Mouse (Mus musculus): ENCODE results near the gene Blnk. TPM values are rescaled to one million over a fixed set of nuclear protein-coding genes. Genes with fewer than 3 reads are reported as not detected.
A peak's percentile ranks its signal among the peaks of the same experiment; 100 is the strongest.

Blnk gene
- polyA plus RNA-seq, 1 experiment, result 101 TPM

DNA sequence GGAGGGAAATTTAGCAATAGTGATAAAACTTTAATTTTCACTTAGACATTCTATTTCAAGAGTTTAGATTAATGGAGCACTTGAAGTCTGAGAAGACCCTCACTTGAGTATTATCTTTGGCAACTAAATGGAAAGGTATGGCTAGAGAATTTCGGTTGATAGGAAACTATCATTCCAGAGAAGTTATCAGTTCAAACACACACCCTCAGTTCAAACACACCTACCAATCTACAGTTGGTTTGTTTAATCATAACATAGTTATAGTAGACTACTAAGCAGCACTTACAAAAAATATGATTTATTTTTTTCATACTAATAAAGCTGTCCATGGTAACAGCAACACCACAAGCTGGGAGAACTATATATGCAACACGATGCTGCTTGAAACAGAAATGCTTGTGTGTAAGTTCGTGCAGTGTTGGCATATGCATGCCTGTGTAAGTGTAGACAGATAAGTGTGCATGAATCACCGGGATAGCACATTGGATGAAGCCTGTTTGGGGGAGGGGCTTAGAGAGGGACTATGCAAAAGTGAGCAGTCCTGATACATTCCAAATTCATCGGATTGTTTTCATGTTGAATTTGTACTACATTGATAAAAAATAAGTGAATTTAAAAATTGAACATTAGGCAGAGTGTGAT, 22.9 kb downstream of the Blnk start:
- H3K4me1 ChIP-seq (ENCODE audit: control insufficient read depth, insufficient read depth, low read length), result peaks cover 36% of the 10 kb centered on the region
- no peak for TF ChIP-seq POLR2A (IDR thresholded peaks at IDR 0.05; ENCODE audit: borderline replicate concordance, low read depth, low read length)
- TF ChIP-seq CTCF (IDR thresholded peaks at IDR 0.05; ENCODE audit: low read depth, low read length), result no peak
- H3K4me3 ChIP-seq (ENCODE audit: insufficient read depth, low read length), result no peak overlapping the region
- no peak overlapping the region for H3K27ac ChIP-seq (ENCODE audit: insufficient read depth, low read depth, low read length)

DNA sequence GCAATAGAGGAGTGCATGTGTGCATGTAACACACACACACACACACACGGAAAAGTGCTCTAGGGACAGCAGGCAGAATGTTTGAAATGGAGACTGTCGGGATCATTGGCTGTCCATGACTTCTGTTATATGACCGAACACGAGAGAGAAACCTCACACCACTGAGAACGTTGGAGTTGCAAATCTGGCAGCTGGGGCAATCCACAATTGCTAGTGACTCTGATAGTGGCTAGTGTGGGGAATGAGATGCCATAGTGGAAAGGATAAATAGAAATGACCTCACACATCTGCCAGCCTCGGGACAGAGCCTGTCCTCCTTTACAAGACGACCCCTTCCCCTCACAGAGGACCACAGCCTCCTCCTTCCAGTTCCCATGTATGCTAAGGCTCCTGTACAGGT, 23.6 kb downstream of the Blnk start:
- Histone ChIP-seq H3K4me3 (ENCODE audit: insufficient read depth, low read length) (no peak overlapping the region), H3K27ac (ENCODE audit: insufficient read depth, low read depth, low read length) (no peak overlapping the region), H3K4me1 (ENCODE audit: control insufficient read depth, insufficient read depth, low read length) (peaks cover 42% of the 10 kb centered on the region)
- no peak for TF ChIP-seq POLR2A (IDR thresholded peaks at IDR 0.05; ENCODE audit: borderline replicate concordance, low read depth, low read length)
- TF ChIP-seq CTCF (IDR thresholded peaks at IDR 0.05; ENCODE audit: low read depth, low read length), result no peak

DNA sequence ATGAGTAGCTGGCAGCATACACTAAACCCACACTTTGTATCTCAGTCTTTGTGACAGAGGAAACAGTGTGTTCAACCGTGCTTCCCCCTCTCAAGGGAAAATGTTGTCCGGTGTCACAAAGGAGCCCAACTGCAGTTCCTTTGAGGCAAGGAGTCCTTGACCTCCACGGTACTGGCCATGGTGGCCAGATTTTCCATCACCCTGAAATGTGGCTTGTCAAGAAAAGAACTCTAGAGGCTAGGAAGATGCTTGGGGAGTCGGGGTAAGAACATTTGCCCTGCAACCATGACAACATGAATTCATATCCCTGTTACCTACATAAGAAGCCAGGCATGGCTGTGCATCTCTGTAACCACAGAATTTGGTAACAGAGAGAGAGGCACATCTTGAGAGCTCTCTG, 24.0 kb downstream of the Blnk start:
- no peak overlapping the region for H3K27ac ChIP-seq (ENCODE audit: insufficient read depth, low read depth, low read length)
- H3K4me3 ChIP-seq (ENCODE audit: insufficient read depth, low read length), result no peak overlapping the region
- H3K4me1 ChIP-seq (ENCODE audit: control insufficient read depth, insufficient read depth, low read length), result peaks cover 47% of the 10 kb centered on the region
- TF ChIP-seq CTCF (IDR thresholded peaks at IDR 0.05; ENCODE audit: low read depth, low read length), result no peak
- no peak for TF ChIP-seq POLR2A (IDR thresholded peaks at IDR 0.05; ENCODE audit: borderline replicate concordance, low read depth, low read length)

DNA sequence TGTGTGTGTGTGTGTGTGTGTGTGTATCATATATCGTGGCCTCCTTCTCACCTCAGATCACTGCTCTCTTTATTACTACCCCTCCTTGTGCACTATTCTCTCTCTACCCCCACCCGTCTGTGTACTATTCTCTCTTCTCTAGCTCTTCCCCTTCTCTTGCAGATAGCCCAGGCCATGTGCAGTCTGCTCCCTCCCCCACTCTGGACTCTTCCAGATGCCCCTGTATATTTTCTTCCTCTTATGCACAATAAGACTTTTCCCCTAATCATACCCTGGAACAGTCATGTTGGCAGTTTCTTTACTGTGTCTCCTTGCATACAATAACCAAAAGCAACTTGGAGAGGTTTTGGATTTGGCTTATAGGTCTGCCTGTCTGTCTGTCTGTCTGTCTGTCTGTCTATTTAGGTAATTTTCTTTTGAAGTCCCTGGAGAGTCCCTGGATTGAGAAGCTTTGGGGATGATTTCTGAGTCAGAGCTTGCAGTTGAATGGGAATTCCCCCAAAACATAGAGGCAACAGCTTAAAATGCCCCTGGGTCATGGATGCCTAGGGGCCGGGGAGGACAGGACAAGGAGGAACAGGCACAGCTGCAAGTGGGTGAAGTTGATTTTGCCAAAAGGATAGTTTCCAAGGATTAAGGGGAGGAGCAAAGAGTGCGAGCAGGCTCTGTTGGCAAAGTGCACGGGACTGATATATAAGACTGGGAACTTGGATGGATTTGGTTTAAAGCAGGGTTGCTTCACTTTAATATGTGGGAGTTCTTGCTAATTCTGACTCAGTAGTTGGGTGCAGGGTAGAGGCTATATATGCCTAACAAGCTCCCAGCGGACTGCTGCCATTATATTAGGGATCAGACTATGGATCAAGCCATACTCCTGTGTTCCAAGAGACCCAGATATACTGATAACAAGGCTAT, 29.1 kb downstream of the Blnk start:
- Histone ChIP-seq H3K27ac (ENCODE audit: insufficient read depth, low read depth, low read length) (peak overlapping the region; percentile 79), H3K4me3 (ENCODE audit: insufficient read depth, low read length) (no peak overlapping the region), H3K4me1 (ENCODE audit: control insufficient read depth, insufficient read depth, low read length) (peaks cover 46% of the 10 kb centered on the region)
- TF ChIP-seq POLR2A (IDR thresholded peaks at IDR 0.05; ENCODE audit: borderline replicate concordance, low read depth, low read length) (no peak), CTCF (IDR thresholded peaks at IDR 0.05; ENCODE audit: low read depth, low read length) (no peak)

DNA sequence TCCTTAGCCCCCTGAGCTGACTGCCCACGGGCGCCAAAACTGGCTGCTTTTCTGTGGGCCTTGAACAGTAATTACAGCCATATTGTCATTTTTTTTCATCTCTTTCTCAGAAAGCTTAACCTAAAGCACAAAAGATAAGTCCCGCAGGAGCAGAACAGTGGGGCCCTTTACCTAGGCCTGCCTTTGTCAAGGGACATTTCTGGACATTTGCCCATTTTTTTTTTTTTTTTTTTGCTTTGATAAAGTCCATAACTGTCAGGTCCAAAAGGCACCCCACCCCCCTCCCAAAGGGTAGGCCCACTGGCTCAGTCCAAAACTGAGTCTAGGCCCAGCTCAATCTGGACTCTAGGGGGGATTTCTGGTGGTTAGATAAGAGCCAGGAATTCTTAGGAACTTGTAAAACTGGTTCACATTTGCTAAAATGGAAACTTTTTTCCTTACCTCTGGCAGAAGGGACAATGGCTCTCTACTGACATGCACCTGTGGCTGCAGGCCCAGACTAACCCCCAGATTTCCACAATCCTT, 29.9 kb downstream of the Blnk start:
- H3K4me3 ChIP-seq (ENCODE audit: insufficient read depth, low read length), result no peak overlapping the region
- H3K27ac ChIP-seq (ENCODE audit: insufficient read depth, low read depth, low read length), result peak overlapping the region; percentile 79
- H3K4me1 ChIP-seq (ENCODE audit: control insufficient read depth, insufficient read depth, low read length), result peaks cover 42% of the 10 kb centered on the region
- TF ChIP-seq POLR2A (IDR thresholded peaks at IDR 0.05; ENCODE audit: borderline replicate concordance, low read depth, low read length) (no peak), CTCF (IDR thresholded peaks at IDR 0.05; ENCODE audit: low read depth, low read length) (no peak)

DNA sequence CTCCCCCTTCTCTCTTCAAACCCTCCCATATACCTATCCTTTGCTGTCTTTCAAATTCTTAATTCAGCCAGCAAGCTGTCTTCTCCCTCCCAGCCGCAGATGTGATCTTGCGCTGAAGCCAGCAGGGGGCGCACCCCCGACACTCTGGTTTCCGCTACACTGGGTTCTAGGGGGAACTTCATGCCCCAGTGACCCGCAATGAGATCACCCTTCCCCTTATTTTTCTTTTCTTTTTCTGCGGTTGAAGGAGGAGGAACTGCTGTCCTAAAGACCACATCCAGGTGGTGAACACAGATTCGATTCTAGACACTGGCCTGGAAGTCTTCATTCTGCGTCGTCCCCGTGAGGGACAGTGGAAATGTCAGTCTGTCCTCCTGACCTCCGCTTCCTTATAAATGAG, 31.3 kb downstream of the Blnk start:
- peaks cover 42% of the 10 kb centered on the region for H3K4me1 ChIP-seq (ENCODE audit: control insufficient read depth, insufficient read depth, low read length)
- TF ChIP-seq POLR2A (IDR thresholded peaks at IDR 0.05; ENCODE audit: borderline replicate concordance, low read depth, low read length) (no peak), CTCF (IDR thresholded peaks at IDR 0.05; ENCODE audit: low read depth, low read length) (peak; percentile 77)
- H3K27ac ChIP-seq (ENCODE audit: insufficient read depth, low read depth, low read length), result peak overlapping the region; percentile 79
- H3K4me3 ChIP-seq (ENCODE audit: insufficient read depth, low read length), result no peak overlapping the region

DNA sequence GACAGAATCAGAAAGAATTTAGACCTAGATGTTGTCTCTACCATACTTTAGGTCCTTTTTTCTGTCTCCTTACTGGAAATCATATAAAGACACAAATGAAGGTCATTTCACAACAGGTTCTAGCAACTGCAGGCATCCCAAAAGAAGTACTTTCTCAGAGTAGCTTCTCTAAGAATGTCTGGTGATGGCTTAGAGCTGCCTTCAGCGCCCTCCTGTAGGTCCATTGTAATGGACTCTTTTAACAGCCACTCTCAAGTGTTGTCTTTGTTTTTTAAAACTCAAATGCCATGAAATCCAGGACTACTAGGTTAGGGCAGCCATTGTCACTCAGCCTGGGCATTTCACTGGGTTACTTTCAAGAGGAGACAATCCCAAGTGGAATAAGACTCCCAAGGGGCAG, 35.4 kb downstream of the Blnk start:
- Histone ChIP-seq H3K4me3 (ENCODE audit: insufficient read depth, low read length) (no peak overlapping the region), H3K4me1 (ENCODE audit: control insufficient read depth, insufficient read depth, low read length) (peaks cover 9% of the 10 kb centered on the region), H3K27ac (ENCODE audit: insufficient read depth, low read depth, low read length) (no peak overlapping the region)
- no peak for TF ChIP-seq POLR2A (IDR thresholded peaks at IDR 0.05; ENCODE audit: borderline replicate concordance, low read depth, low read length)

DNA sequence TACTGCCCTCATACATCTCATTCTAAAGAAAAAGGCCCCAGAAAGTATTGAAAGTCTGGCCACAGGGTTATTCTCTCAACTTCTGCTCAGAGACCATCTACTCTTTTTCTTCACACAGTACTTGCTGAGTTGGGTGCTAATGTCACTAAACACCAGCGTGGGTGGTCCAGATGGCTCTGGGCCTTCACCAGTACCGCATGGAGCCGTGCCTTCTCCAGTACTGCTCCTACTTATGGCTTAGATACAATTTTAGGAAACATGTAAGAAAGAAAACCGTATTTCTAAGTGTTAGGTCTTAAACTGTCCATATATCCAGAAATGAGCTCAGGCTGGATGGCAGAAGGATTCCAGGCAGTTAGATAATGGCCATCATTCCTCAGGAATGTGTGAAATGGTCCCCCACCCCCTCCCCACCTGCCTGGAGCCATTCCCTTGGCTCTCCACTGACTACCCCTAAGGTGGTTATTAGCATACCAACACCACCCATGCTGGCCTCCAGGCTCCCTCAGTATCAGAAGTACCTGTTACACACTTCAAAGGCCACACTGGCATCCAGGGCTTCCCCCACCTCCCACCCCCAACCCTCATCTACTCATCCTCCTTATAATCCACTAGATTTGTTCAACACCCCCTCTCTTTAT, 47.3 kb downstream of the Blnk start:
- no peaks in the 10 kb centered on the region for H3K4me1 ChIP-seq (ENCODE audit: control insufficient read depth, insufficient read depth, low read length)
- no peak overlapping the region for H3K4me3 ChIP-seq (ENCODE audit: insufficient read depth, low read length)
- TF ChIP-seq CTCF (IDR thresholded peaks at IDR 0.05; ENCODE audit: low read depth, low read length) (no peak), POLR2A (IDR thresholded peaks at IDR 0.05; ENCODE audit: borderline replicate concordance, low read depth, low read length) (no peak)
- H3K27ac ChIP-seq (ENCODE audit: insufficient read depth, low read depth, low read length), result no peak overlapping the region

DNA sequence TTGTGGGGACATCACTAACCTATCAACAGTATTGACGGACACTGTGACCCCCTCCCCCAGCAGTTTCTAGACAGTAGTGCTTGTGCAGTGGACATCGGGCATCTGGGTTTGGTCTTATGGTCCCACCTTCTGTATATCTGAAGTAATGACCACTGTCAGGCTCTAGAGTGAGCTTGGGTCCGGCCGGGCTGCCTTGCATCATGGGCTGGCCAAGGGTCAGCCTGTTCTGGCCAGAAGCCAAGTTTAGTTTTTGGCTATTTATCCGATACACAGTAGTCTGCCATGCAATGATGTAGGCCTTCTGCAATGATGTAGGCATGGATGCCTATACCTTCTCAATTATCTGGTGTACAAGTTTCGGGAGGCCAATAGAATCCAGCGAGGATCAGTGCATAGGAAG, 50.8 kb downstream of the Blnk start:
- TF ChIP-seq CTCF (IDR thresholded peaks at IDR 0.05; ENCODE audit: low read depth, low read length), result no peak
- no peak for TF ChIP-seq POLR2A (IDR thresholded peaks at IDR 0.05; ENCODE audit: borderline replicate concordance, low read depth, low read length)
- Histone ChIP-seq H3K4me3 (ENCODE audit: insufficient read depth, low read length) (no peak overlapping the region), H3K27ac (ENCODE audit: insufficient read depth, low read depth, low read length) (no peak overlapping the region), H3K4me1 (ENCODE audit: control insufficient read depth, insufficient read depth, low read length) (no peaks in the 10 kb centered on the region)

Data from bone marrow macrophage, adult 2 months (primary cell).